ENCODE assay signal across 22 mouse cellular contexts in genomic region chr16:6242468-6242867, GRCm38 (mm10).
"Had no signal": no experiment of that assay in that cellular context is flagged by ENCODE, and none has a peak within 500 bp of the region (broad histone marks: within the 10 kb centered on the region; RNA-seq: fewer than 3 reads in every experiment).

No protein-coding gene starts in this region.

- H3K4me1 ChIP-seq: heart, embryonic 10.5 days; heart, embryonic 12.5 days; hindbrain, embryonic 10.5 days; hindbrain, embryonic 12.5 days; intestine, embryonic 15.5 days; limb, embryonic 13.5 days; limb, embryonic 15.5 days; liver, embryonic 12.5 days had no signal

- H3K27ac ChIP-seq: gastrocnemius, adult 2 months; heart, embryonic 10.5 days; hindbrain, embryonic 10.5 days; hindbrain, embryonic 12.5 days; hindbrain, embryonic 14.5 days; intestine, embryonic 15.5 days; layer of hippocampus, adult 2 months; limb, embryonic 13.5 days; limb, embryonic 15.5 days; liver, embryonic 12.5 days; liver, embryonic 14.5 days had no signal

- H3K9me3 ChIP-seq: heart, embryonic 10.5 days; heart, embryonic 12.5 days; hindbrain, embryonic 10.5 days; hindbrain, embryonic 12.5 days; intestine, embryonic 15.5 days; limb, embryonic 13.5 days; limb, embryonic 15.5 days; liver, embryonic 12.5 days had no signal

- H3K27me3 ChIP-seq: heart, embryonic 12.5 days; hindbrain, embryonic 12.5 days; intestine, embryonic 15.5 days; limb, embryonic 13.5 days; limb, embryonic 15.5 days; liver, embryonic 12.5 days had no signal

- H3K36me3 ChIP-seq: heart, embryonic 10.5 days; heart, embryonic 12.5 days; hindbrain, embryonic 10.5 days; hindbrain, embryonic 12.5 days; intestine, embryonic 15.5 days; limb, embryonic 13.5 days; limb, embryonic 15.5 days; liver, embryonic 12.5 days had no signal

- H3K4me3 ChIP-seq: gastrocnemius, adult 2 months; heart, embryonic 10.5 days; heart, embryonic 12.5 days; hindbrain, embryonic 10.5 days; hindbrain, embryonic 12.5 days; intestine, embryonic 15.5 days; layer of hippocampus, adult 2 months; limb, embryonic 13.5 days; limb, embryonic 15.5 days; liver, embryonic 12.5 days had no signal

- DNase-seq: gastrocnemius, adult 2 months; gastrocnemius, postnatal 10 days; gastrocnemius, postnatal 25 days; heart, adult 18-20 months; heart, postnatal 10 days; heart, postnatal 4 days; kidney, adult 18-20 months; kidney, adult 8-10 months; kidney, postnatal 10 days; kidney, postnatal 25 days; kidney, postnatal 4 days had no signal
